In the genomic region with DNA sequence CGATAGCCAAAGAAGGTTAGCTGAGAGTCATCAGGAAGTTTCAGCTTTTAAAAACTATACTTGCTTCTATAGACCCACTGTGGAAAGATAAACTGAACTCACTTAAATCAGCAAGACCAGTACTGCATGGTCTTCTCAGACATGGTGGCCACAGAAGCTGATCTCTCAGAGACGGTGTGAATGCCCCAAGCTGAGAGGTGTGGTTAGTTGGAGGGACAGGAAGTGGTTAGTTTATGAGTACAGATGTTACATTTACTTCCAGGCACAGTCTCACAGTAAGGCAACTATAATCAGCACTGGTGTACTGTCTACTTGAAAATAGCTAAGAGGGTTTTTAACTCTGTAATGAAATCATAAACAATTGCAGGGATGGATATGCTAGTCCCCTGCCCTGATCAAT, we compare ENCODE assay signal across 25 mouse cellular contexts.
"Had no signal": no experiment of that assay in that cellular context is flagged by ENCODE, and none has a peak within 500 bp of the region (broad histone marks: within the 10 kb centered on the region; RNA-seq: fewer than 3 reads in every experiment).

No protein-coding gene starts in this region.

- H3K4me2 ChIP-seq: heart, embryonic 11.5 days; heart, embryonic 13.5 days; heart, embryonic 15.5 days; hindbrain, embryonic 13.5 days; hindbrain, embryonic 15.5 days; kidney, embryonic 15.5 days; limb, embryonic 13.5 days; limb, embryonic 15.5 days; liver, embryonic 11.5 days had no signal

- H3K9me3 ChIP-seq: heart, embryonic 13.5 days; heart, embryonic 15.5 days; hindbrain, embryonic 13.5 days; hindbrain, embryonic 15.5 days; kidney, embryonic 15.5 days; limb, embryonic 13.5 days; limb, embryonic 15.5 days had no signal

- H3K4me1 ChIP-seq: heart, embryonic 13.5 days; heart, embryonic 15.5 days; hindbrain, embryonic 15.5 days; kidney, embryonic 15.5 days; limb, embryonic 13.5 days; limb, embryonic 15.5 days had no signal

- H3K36me3 ChIP-seq: heart, embryonic 13.5 days; heart, embryonic 15.5 days; hindbrain, embryonic 13.5 days; hindbrain, embryonic 15.5 days; kidney, embryonic 15.5 days; limb, embryonic 13.5 days; limb, embryonic 15.5 days had no signal

- H3K27ac ChIP-seq: gastrocnemius, adult 2 months; heart, embryonic 13.5 days; heart, embryonic 15.5 days; hindbrain, embryonic 13.5 days; hindbrain, embryonic 15.5 days; hindbrain, postnatal 0 days; kidney, embryonic 15.5 days; kidney, postnatal 0 days; left cerebral cortex, adult 2 months; limb, embryonic 13.5 days; limb, embryonic 15.5 days; liver, embryonic 14.5 days had no signal

- H3K4me3 ChIP-seq: gastrocnemius, adult 2 months; heart, embryonic 13.5 days; heart, embryonic 15.5 days; hindbrain, embryonic 13.5 days; hindbrain, embryonic 15.5 days; kidney, embryonic 15.5 days; left cerebral cortex, adult 2 months; limb, embryonic 13.5 days; limb, embryonic 15.5 days had no signal

- H3K9ac ChIP-seq: heart, embryonic 13.5 days; heart, embryonic 15.5 days; hindbrain, embryonic 13.5 days; hindbrain, embryonic 15.5 days; kidney, embryonic 15.5 days; limb, embryonic 13.5 days; limb, embryonic 15.5 days; liver, embryonic 14.5 days had no signal

- DNase-seq: gastrocnemius, adult 2 months; gastrocnemius, postnatal 10 days; gastrocnemius, postnatal 25 days; heart, adult 18-20 months; heart, postnatal 14 days; heart, postnatal 36 days; kidney, adult 11 months; kidney, adult 2 months; kidney, adult 9 months; kidney, postnatal 14 days; kidney, postnatal 36 days; left cerebral cortex, postnatal 4 days had no signal

- H3K27me3 ChIP-seq: heart, embryonic 13.5 days; heart, embryonic 15.5 days; hindbrain, embryonic 13.5 days; hindbrain, embryonic 15.5 days; kidney, embryonic 15.5 days; limb, embryonic 13.5 days; limb, embryonic 15.5 days had no signal
